Mouse (Mus musculus) neural tube, embryonic 13.5 days (tissue): ENCODE results near the gene Etl4. TPM values are rescaled to one million over a fixed set of nuclear protein-coding genes. Genes with fewer than 3 reads are reported as not detected.

Experiments used
- ATAC-seq: fragments of 200-750 bp; cut with Nextera tagmentation; 2 replicates; pipeline ENCODE4 v1.8.0; 2017; ENCODE audit warnings: low read depth, mild to moderate bottlenecking, moderate TSS enrichment, moderate library complexity
- H3K27ac ChIP-seq: fragments of 300-500 bp; sonication (generic); replicated peaks from 2 replicates; pipeline ENCODE4 v1.5.1; 2015; ENCODE audit warnings: moderate library complexity, mild to moderate bottlenecking, inconsistent platforms
- H3K27me3 ChIP-seq: fragments of 300-500 bp; sonication (generic); 2 replicates; pipeline ENCODE4 v1.6.1; 2015; ENCODE audit warnings: mild to moderate bottlenecking, inconsistent platforms
- H3K36me3 ChIP-seq: fragments of 300-500 bp; sonication (generic); 2 replicates; pipeline ENCODE4 v1.6.1; 2015; ENCODE audit warnings: mild to moderate bottlenecking, inconsistent platforms
- H3K4me1 ChIP-seq: fragments of 300-500 bp; sonication (generic); replicated peaks from 2 replicates; pipeline ENCODE4 v1.6.1; 2015; ENCODE audit warnings: inconsistent platforms
- H3K4me2 ChIP-seq: fragments of 300-500 bp; sonication (generic); 2 replicates; pipeline ENCODE4 v1.6.1; 2015; ENCODE audit warnings: inconsistent platforms, mild to moderate bottlenecking, moderate library complexity
- H3K4me3 ChIP-seq: fragments of 300-500 bp; sonication (generic); 2 replicates; pipeline ENCODE4 v1.5.1; 2015; ENCODE audit warnings: mild to moderate bottlenecking, inconsistent platforms
- H3K9ac ChIP-seq: fragments of 300-500 bp; sonication (generic); 2 replicates; pipeline ENCODE4 v1.6.1; 2015; ENCODE audit warnings: moderate library complexity, mild to moderate bottlenecking, inconsistent platforms
- H3K9me3 ChIP-seq: fragments of 300-500 bp; sonication (generic); 2 replicates; pipeline ENCODE4 v1.6.1; 2016; ENCODE audit warnings: inconsistent platforms
- WGBS: fragments of 180-500 bp; shearing (Covaris S2); methylation state at CpG from one replicate; pipeline ENCODE4 v1.1.7; 2015; 5-methylcytosine and 5-hydroxymethylcytosine counted together
- polyA plus RNA-seq: library from polyadenylated mRNA; unstranded; fragments of >200 nt; fragmentation: Nextera tagmentation; extraction: Ambion mirVana; gene quantifications from 2 replicates; pipeline ENCODE4 v1.2.1, GENCODE M21; 2015

Etl4 gene
- polyA plus RNA-seq, 1 experiment from 2014 or later, result 5.4 TPM

GRCm38 (mm10) chr2:20249403-20249802 lies 339.8 kb downstream of the Etl4 start:
- no peaks in the 10 kb centered on the region for H3K27me3 ChIP-seq
- no peak overlapping the region for H3K4me2 ChIP-seq
- no peak overlapping the region for H3K27ac ChIP-seq
- 0 out of 2 replicates have a peak, but pooled peaks cover 7% of the 10 kb centered on the region for H3K4me1 ChIP-seq
- no peak overlapping the region for H3K4me3 ChIP-seq
- no peaks in the 10 kb centered on the region for H3K36me3 ChIP-seq
- 0 out of 2 replicates have a peak, but pooled peaks cover 4% of the 10 kb centered on the region for H3K9me3 ChIP-seq
- ATAC-seq, result no peak
- no peak overlapping the region for H3K9ac ChIP-seq
- 68% methylated on average over 4 of the region's 4 CpGs for WGBS

DNA sequence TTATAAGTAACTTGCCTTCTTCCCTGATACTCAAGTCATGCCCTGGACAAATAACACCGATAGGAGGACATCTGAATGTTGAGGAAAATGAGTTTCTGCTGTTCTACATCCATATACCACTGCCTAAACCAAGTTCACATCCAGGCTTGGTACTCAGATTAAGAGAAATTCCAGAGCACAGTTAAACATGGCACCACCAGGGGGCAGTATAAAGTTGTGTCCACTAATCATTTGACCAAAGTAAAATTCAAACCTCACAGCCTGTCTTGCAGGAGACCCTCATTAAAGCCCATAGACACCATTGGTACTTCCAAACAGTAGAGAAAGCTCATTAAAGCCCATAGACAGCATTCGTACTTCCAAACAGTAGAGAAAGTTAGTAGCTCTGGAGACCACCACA lies 366.5 kb downstream of the Etl4 start:
- Histone ChIP-seq H3K27me3 (no peaks in the 10 kb centered on the region), H3K27ac (no peak overlapping the region), H3K9ac (no peak overlapping the region), H3K36me3 (no peaks in the 10 kb centered on the region), H3K9me3 (no peaks in the 10 kb centered on the region), H3K4me3 (no peak overlapping the region), H3K4me1 (no peaks in the 10 kb centered on the region), H3K4me2 (no peak overlapping the region)
- no peak for ATAC-seq
- WGBS, result 46% methylated on average over 2 of the region's 2 CpGs

DNA sequence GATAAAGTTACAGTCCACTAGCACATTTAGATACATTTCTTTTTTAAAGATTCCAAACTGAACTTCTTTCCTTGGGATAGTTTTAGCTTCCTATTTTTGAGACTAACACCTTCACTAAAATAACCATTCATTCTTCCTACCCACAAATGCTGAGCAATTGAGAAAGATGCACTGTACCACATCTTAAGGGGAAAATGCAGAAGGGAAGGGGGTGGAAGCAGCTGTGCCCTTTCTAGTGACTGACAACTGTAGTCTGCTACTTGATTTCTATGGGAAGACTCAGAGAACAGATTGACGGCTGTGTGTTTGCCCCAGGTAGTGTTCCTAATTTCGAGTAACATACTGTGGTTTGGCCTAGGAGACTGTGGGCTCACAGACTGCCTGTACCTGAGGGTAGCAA lies 372.3 kb downstream of the Etl4 start:
- Histone ChIP-seq H3K27me3 (no peaks in the 10 kb centered on the region), H3K4me2 (no peak overlapping the region), H3K9ac (no peak overlapping the region), H3K36me3 (no peaks in the 10 kb centered on the region), H3K4me1 (no peaks in the 10 kb centered on the region), H3K9me3 (no peaks in the 10 kb centered on the region), H3K27ac (no peak overlapping the region), H3K4me3 (no peak overlapping the region)
- no peak for ATAC-seq
- WGBS, result 74% methylated on average over 2 of the region's 2 CpGs

DNA sequence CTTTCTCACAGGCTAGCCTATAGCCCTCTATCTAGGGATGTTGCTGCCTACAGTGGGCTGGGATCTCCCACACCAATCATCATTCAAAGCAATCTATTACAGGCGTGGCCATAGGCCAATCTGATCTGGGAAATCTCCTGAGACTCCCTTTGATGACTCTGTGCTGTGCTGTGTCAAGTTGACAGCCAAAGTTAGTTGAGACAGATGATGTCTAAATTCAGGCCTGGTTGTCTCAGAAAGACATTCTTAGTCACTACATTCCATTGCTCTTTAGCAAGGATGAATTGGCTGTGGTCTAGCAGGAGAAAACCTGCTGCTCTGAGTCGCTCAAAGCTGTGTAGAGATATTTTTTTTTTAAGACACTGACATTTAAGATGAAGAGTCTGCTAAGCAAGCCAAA lies 374.8 kb downstream of the Etl4 start:
- Histone ChIP-seq H3K4me1 (no peaks in the 10 kb centered on the region), H3K36me3 (no peaks in the 10 kb centered on the region), H3K4me2 (no peak overlapping the region), H3K4me3 (no peak overlapping the region), H3K27ac (no peak overlapping the region), H3K9ac (no peak overlapping the region), H3K27me3 (no peaks in the 10 kb centered on the region), H3K9me3 (no peaks in the 10 kb centered on the region)
- WGBS, result 77% methylated on average over 2 of the region's 2 CpGs
- ATAC-seq, result no peak

DNA sequence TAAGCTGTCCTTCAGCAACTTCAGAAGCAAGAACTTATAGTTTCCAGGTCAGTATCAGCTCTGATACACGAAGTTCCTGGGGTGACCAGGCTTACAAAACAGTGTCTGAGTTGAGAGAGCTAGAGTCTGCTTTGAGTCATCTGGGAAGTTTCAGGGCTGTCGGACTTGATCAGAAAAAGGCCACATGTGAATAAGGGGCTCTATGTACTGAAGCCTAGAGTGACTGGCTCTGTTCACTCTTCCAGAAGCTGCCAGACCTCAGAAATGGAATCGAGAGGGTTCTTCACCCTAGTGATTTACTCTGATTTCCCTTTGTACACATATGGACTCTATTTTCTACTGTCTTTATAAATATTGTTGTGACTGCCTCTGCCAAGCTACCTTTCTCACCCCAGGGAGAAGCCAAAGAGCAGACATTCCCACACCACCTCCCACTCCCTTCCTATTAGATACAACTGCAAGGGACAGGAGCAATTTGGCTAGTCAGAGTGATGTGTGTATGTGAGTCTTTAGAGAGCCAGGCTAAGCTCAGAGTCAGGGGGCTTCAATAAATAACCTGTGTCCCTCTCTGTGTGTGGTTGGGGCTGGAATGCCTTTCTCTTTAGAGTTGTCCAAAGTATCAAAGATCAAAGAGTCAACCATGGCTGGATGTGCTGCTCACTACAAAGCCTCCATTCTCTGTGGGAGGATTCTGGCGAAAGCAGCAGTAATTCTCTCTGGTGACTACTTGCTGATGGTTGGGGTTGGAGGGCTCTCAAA lies 381.6 kb downstream of the Etl4 start:
- WGBS, result 32% methylated on average over 4 of the region's 4 CpGs
- H3K9me3 ChIP-seq, result no peaks in the 10 kb centered on the region
- no peak overlapping the region for H3K27ac ChIP-seq
- no peaks in the 10 kb centered on the region for H3K36me3 ChIP-seq
- no peak for ATAC-seq
- H3K27me3 ChIP-seq, result no peaks in the 10 kb centered on the region
- no peaks in the 10 kb centered on the region for H3K4me1 ChIP-seq
- no peak overlapping the region for H3K4me3 ChIP-seq
- no peak overlapping the region for H3K4me2 ChIP-seq
- no peak overlapping the region for H3K9ac ChIP-seq

- WGBS, result 8% methylated on average over 2 of the region's 2 CpGs
- Histone ChIP-seq H3K4me1 (no peaks in the 10 kb centered on the region), H3K9ac (no peak overlapping the region), H3K27me3 (no peaks in the 10 kb centered on the region), H3K36me3 (no peaks in the 10 kb centered on the region), H3K4me3 (no peak overlapping the region), H3K27ac (no peak overlapping the region), H3K9me3 (no peaks in the 10 kb centered on the region), H3K4me2 (no peak overlapping the region)
- ATAC-seq, result no peak
These were observed 382.1 kb downstream of the Etl4 start for GRCm38 (mm10) chr2:20291741-20292110.

DNA sequence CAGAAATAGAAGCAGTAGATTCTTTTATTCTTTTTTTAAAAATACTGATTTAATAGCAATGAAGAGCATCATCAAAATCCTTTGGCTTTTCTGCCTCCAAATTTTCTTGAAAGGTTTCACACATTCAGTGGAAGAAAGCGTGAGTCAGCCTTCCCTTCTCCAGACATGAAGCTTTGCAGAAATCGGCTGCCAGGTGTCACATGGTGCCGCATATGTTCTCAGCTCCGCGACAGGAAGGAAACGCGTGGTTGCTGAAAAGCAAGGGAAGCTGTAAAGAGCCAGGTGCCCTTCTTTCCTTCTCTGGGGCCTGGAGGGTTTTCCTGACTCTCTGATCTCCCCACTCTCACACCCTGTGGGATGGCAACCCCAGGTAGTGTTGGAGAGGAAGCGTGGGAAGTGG lies 383.8 kb downstream of the Etl4 start:
- no peak overlapping the region for H3K27ac ChIP-seq
- no peak for ATAC-seq
- H3K36me3 ChIP-seq, result no peaks in the 10 kb centered on the region
- no peaks in the 10 kb centered on the region for H3K27me3 ChIP-seq
- no peak overlapping the region for H3K9ac ChIP-seq
- H3K4me1 ChIP-seq, result no peaks in the 10 kb centered on the region
- 86% methylated on average over 8 of the region's 8 CpGs for WGBS
- no peaks in the 10 kb centered on the region for H3K9me3 ChIP-seq
- no peak overlapping the region for H3K4me3 ChIP-seq
- H3K4me2 ChIP-seq, result no peak overlapping the region

GRCm38 (mm10) chr2:20294596-20294995 lies 385.0 kb downstream of the Etl4 start:
- Histone ChIP-seq H3K9ac (no peak overlapping the region), H3K36me3 (no peaks in the 10 kb centered on the region)
- 27% methylated on average over 4 of the region's 4 CpGs for WGBS

GRCm38 (mm10) chr2:20302517-20302916 lies 392.9 kb downstream of the Etl4 start:
- no peak overlapping the region for H3K4me3 ChIP-seq
- H3K27ac ChIP-seq, result no peak overlapping the region
- H3K4me2 ChIP-seq, result no peak overlapping the region
- no peak for ATAC-seq
- H3K9ac ChIP-seq, result no peak overlapping the region
- no peaks in the 10 kb centered on the region for H3K36me3 ChIP-seq
- WGBS, result 89% methylated on average over 3 of the region's 3 CpGs
- no peaks in the 10 kb centered on the region for H3K9me3 ChIP-seq
- no peaks in the 10 kb centered on the region for H3K27me3 ChIP-seq
- H3K4me1 ChIP-seq, result no peaks in the 10 kb centered on the region

More at GRCm38 (mm10) chr2:20294596-20294995, 385.0 kb downstream of the Etl4 start:
- H3K4me1 ChIP-seq, result no peaks in the 10 kb centered on the region
- no peak overlapping the region for H3K4me2 ChIP-seq
- H3K9me3 ChIP-seq, result no peaks in the 10 kb centered on the region
- ATAC-seq, result no peak
- H3K4me3 ChIP-seq, result no peak overlapping the region
- H3K27me3 ChIP-seq, result no peaks in the 10 kb centered on the region
- no peak overlapping the region for H3K27ac ChIP-seq

GRCm38 (mm10) chr2:20324954-20325353 lies 415.4 kb downstream of the Etl4 start:
- Histone ChIP-seq H3K4me1 (no peaks in the 10 kb centered on the region), H3K4me2 (no peak overlapping the region), H3K27ac (no peak overlapping the region), H3K9me3 (no peaks in the 10 kb centered on the region), H3K9ac (no peak overlapping the region), H3K4me3 (no peak overlapping the region), H3K36me3 (no peaks in the 10 kb centered on the region), H3K27me3 (no peaks in the 10 kb centered on the region)
- no peak for ATAC-seq
- WGBS, result 21% methylated on average over 1 of the region's 1 CpGs

GRCm38 (mm10) chr2:20336176-20336575 lies 426.6 kb downstream of the Etl4 start:
- no peak for ATAC-seq
- Histone ChIP-seq H3K4me3 (no peak overlapping the region), H3K27ac (no peak overlapping the region), H3K9me3 (no peaks in the 10 kb centered on the region), H3K4me1 (peaks cover 8% of the 10 kb centered on the region; the same call in 1 of the 2 replicates), H3K27me3 (no peaks in the 10 kb centered on the region), H3K36me3 (no peaks in the 10 kb centered on the region), H3K9ac (no peak overlapping the region), H3K4me2 (no peak overlapping the region)
- 75% methylated on average over 6 of the region's 6 CpGs for WGBS

GRCm38 (mm10) chr2:20339016-20339734 lies 429.6 kb downstream of the Etl4 start:
- no peak overlapping the region for H3K27ac ChIP-seq
- ATAC-seq, result no peak
- H3K9ac ChIP-seq, result no peak overlapping the region
- no peaks in the 10 kb centered on the region for H3K27me3 ChIP-seq
- peak overlapping the region; percentile 41 for H3K4me2 ChIP-seq
- 57% methylated on average over 7 of the region's 7 CpGs for WGBS
- no peaks in the 10 kb centered on the region for H3K9me3 ChIP-seq
- no peak overlapping the region for H3K4me3 ChIP-seq
- peaks cover 8% of the 10 kb centered on the region; the same call in 1 of the 2 replicates for H3K4me1 ChIP-seq
- H3K36me3 ChIP-seq, result no peaks in the 10 kb centered on the region
